In the genomic region with DNA sequence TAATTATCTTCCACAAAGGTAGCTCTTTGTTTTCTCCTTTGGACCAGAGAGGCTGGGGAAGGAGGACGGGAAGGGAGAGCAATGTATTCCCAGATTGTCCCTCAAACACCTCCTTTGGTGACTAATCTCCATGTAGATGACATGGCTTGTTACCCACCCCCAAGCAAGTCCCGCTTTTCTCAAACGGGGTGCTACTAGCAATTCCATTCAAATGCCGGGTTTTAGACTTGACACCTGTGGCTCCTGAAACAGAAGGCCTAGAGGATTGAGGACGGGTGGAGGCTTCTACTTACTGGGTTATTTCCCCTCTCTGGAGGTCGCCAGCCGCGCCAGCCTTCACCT, we compare ENCODE assay signal across 7 mouse cellular contexts. TPM values are rescaled to one million over a fixed set of nuclear protein-coding genes. Genes with fewer than 3 reads are reported as not detected.
A peak's percentile ranks its signal among the peaks of the same experiment; 100 is the strongest.
DNase-seq lines count a peak whose midpoint lies in the region; ATAC-seq lines count a peak whose summit lies in the region.

No protein-coding gene starts in this region.

- DNase-seq in embryonic facial prominence, embryonic 14.5 days (ENCODE audit: low spot score) = no peak
- no peak for DNase-seq in cerebellum, postnatal 4 days (ENCODE audit: low spot score in 2 of 2)
- no peak for DNase-seq in cerebellum, postnatal 25 days

- peaks cover 59% of the 10 kb centered on the region for H3K4me1 ChIP-seq in megakaryocyte, embryonic 14.5 days
- peaks cover 8% of the 10 kb centered on the region for H3K4me1 ChIP-seq in embryonic facial prominence, embryonic 14.5 days (ENCODE audit: control insufficient read depth, insufficient read depth, low read length)
- H3K4me1 ChIP-seq in limb, embryonic 12.5 days (replicated peaks) = peaks cover 21% of the 10 kb centered on the region
- H3K4me1 ChIP-seq in stomach, embryonic 16.5 days (ENCODE audit: control insufficient read depth, insufficient read depth, low read length) = 0 out of 2 replicates have a peak, but pooled peaks cover 6% of the 10 kb centered on the region

- H3K4me2 ChIP-seq in embryonic facial prominence, embryonic 14.5 days (ENCODE audit: low read depth, low read length) = peak overlapping the region; percentile 85
- H3K4me2 ChIP-seq in limb, embryonic 12.5 days = peak overlapping the region; percentile 62
- H3K4me2 ChIP-seq in stomach, embryonic 16.5 days (ENCODE audit: low read depth, low read length) = peak overlapping the region; percentile 60

- H3K4me3 ChIP-seq in megakaryocyte, embryonic 14.5 days (replicated peaks) = peak overlapping the region; percentile 98
- H3K4me3 ChIP-seq in embryonic facial prominence, embryonic 14.5 days (ENCODE audit: low read depth, low read length) = peak overlapping the region; percentile 93
- peak overlapping the region; percentile 92 for H3K4me3 ChIP-seq in limb, embryonic 12.5 days (replicated peaks)
- peak overlapping the region; percentile 90 for H3K4me3 ChIP-seq in stomach, embryonic 16.5 days (replicated peaks; ENCODE audit: low read length)

- peak overlapping the region; percentile 96 for H3K9ac ChIP-seq in embryonic facial prominence, embryonic 14.5 days (ENCODE audit: low read depth, low read length)
- H3K9ac ChIP-seq in limb, embryonic 12.5 days (replicated peaks) = peak overlapping the region; percentile 92
- H3K9ac ChIP-seq in stomach, embryonic 16.5 days (ENCODE audit: low read length) = peak overlapping the region; percentile 95

- peaks cover 10% of the 10 kb centered on the region for H3K9me3 ChIP-seq in megakaryocyte, embryonic 14.5 days
- H3K9me3 ChIP-seq in embryonic facial prominence, embryonic 14.5 days (ENCODE audit: control insufficient read depth, low read length) = no peaks in the 10 kb centered on the region
- H3K9me3 ChIP-seq in limb, embryonic 12.5 days = 0 out of 2 replicates have a peak, but pooled peaks cover 5% of the 10 kb centered on the region
- H3K9me3 ChIP-seq in stomach, embryonic 16.5 days (replicated peaks; ENCODE audit: control insufficient read depth, low read length) = 0 out of 2 replicates have a peak, but pooled peaks cover 3% of the 10 kb centered on the region

- no peaks in the 10 kb centered on the region for H3K27me3 ChIP-seq in megakaryocyte, embryonic 14.5 days (replicated peaks)
- H3K27me3 ChIP-seq in embryonic facial prominence, embryonic 14.5 days (replicated peaks; ENCODE audit: control insufficient read depth, insufficient read depth, low read length) = no peaks in the 10 kb centered on the region
- no peaks in the 10 kb centered on the region for H3K27me3 ChIP-seq in limb, embryonic 12.5 days
- no peaks in the 10 kb centered on the region for H3K27me3 ChIP-seq in stomach, embryonic 16.5 days (ENCODE audit: control insufficient read depth, insufficient read depth, low read length)

- H3K27ac ChIP-seq in embryonic facial prominence, embryonic 14.5 days (replicated peaks; ENCODE audit: low read depth, low read length) = peak overlapping the region; percentile 92
- peak overlapping the region; percentile 93 for H3K27ac ChIP-seq in limb, embryonic 12.5 days
- H3K27ac ChIP-seq in stomach, embryonic 16.5 days (ENCODE audit: low read length) = peak overlapping the region; percentile 90

- H3K36me3 ChIP-seq in megakaryocyte, embryonic 14.5 days (replicated peaks; ENCODE audit: low read length) = peaks cover 36% of the 10 kb centered on the region
- H3K36me3 ChIP-seq in embryonic facial prominence, embryonic 14.5 days (ENCODE audit: control insufficient read depth, insufficient read depth, low read length) = peaks cover 11% of the 10 kb centered on the region
- peaks cover 18% of the 10 kb centered on the region for H3K36me3 ChIP-seq in limb, embryonic 12.5 days
- H3K36me3 ChIP-seq in stomach, embryonic 16.5 days (ENCODE audit: control insufficient read depth, insufficient read depth, low read length) = no peaks in the 10 kb centered on the region

- no peak for ATAC-seq in megakaryocyte, adult 5-6 weeks (ENCODE audit: poor library complexity, severe bottlenecking)
- ATAC-seq in embryonic facial prominence, embryonic 14.5 days (ENCODE audit: low read depth) = no peak
- no peak for ATAC-seq in limb, embryonic 12.5 days (ENCODE audit: insufficient number of reproducible peaks, insufficient read depth, low FRiP score, low TSS enrichment, low read depth)
- ATAC-seq in stomach, embryonic 16.5 days (ENCODE audit: insufficient read depth, low FRiP score) = no peak

- 3% methylated on average over 8 of the region's 8 CpGs for WGBS in embryonic facial prominence, embryonic 14.5 days
- 1% methylated on average over 8 of the region's 8 CpGs for WGBS in limb, embryonic 12.5 days
- WGBS in stomach, embryonic 16.5 days = 2% methylated on average over 8 of the region's 8 CpGs

RNA-seq across cellular contexts. Expression of gene Spindoc, which starts 0.9 kb away (rescaled TPM):
- 40.6 and 204 TPM in 2 replicates for polyA plus RNA-seq in megakaryocyte, embryonic 14.5 days (2012; ENCODE audit: insufficient read depth, low replicate concordance)
- 6.8 and 9.4 TPM in 2 replicates for total RNA-seq in megakaryocyte, adult 5-6 weeks (2015)
- total RNA-seq in megakaryocyte, adult 5-6 weeks (2017) = 5.8 and 9.0 TPM in 2 replicates
- polyA plus RNA-seq in embryonic facial prominence, embryonic 14.5 days (2014; fragmentation: Nextera tagmentation; extraction: Ambion mirVana) = 18.8 and 23.5 TPM in 2 replicates
- 41.2 and 45.1 TPM in 2 replicates for polyA plus RNA-seq in limb, embryonic 12.5 days (2016; fragmentation: Nextera tagmentation; extraction: Ambion mirVana)
- polyA plus RNA-seq in stomach, embryonic 16.5 days (2015; fragmentation: Nextera tagmentation; extraction: Ambion mirVana) = 19.8 and 22.5 TPM in 2 replicates

RNA-seq across cellular contexts. Expression of gene 2700081O15Rik, which starts 35.5 kb away (rescaled TPM):
- polyA plus RNA-seq in megakaryocyte, embryonic 14.5 days (2012; ENCODE audit: insufficient read depth, low replicate concordance) = 4.0 and 14.7 TPM in 2 replicates
- 0.41 and 0.98 TPM in 2 replicates for total RNA-seq in megakaryocyte, adult 5-6 weeks (2015)
- 0.51 and 0.61 TPM in 2 replicates for total RNA-seq in megakaryocyte, adult 5-6 weeks (2017)
- polyA plus RNA-seq in embryonic facial prominence, embryonic 14.5 days (2014; fragmentation: Nextera tagmentation; extraction: Ambion mirVana) = 10.3 and 11.2 TPM in 2 replicates
- polyA plus RNA-seq in limb, embryonic 12.5 days (2016; fragmentation: Nextera tagmentation; extraction: Ambion mirVana) = 11.0 and 12.0 TPM in 2 replicates
- polyA plus RNA-seq in stomach, embryonic 16.5 days (2015; fragmentation: Nextera tagmentation; extraction: Ambion mirVana) = 4.6 and 5.0 TPM in 2 replicates

RNA-seq across cellular contexts. Expression of gene Mark2, which starts 40.2 kb away (rescaled TPM):
- polyA plus RNA-seq in megakaryocyte, embryonic 14.5 days (2012; ENCODE audit: insufficient read depth, low replicate concordance) = 179 and 300 TPM in 2 replicates
- total RNA-seq in megakaryocyte, adult 5-6 weeks (2015) = 75.6 and 81.8 TPM in 2 replicates
- total RNA-seq in megakaryocyte, adult 5-6 weeks (2017) = 25.9 and 27.6 TPM in 2 replicates
- 42.0 and 42.1 TPM in 2 replicates for polyA plus RNA-seq in embryonic facial prominence, embryonic 14.5 days (2014; fragmentation: Nextera tagmentation; extraction: Ambion mirVana)
- polyA plus RNA-seq in limb, embryonic 12.5 days (2016; fragmentation: Nextera tagmentation; extraction: Ambion mirVana) = 54.4 and 58.5 TPM in 2 replicates
- 41.2 and 42.7 TPM in 2 replicates for polyA plus RNA-seq in stomach, embryonic 16.5 days (2015; fragmentation: Nextera tagmentation; extraction: Ambion mirVana)
